Mouse (Mus musculus) heart, adult 2 months (tissue): Measurements from ENCODE around the gene Atn1. TPM values are rescaled to one million over a fixed set of nuclear protein-coding genes. Genes with fewer than 3 reads are reported as not detected.
"Not testable (repeated sequence)": the region's sequence is repeated elsewhere in the genome, so short reads cannot be mapped to it uniquely, and the experiment has no call there.

Experiments used
- DNase-seq, 2 experiments: peaks; one replicate each; pipeline ENCODE4 v3.0.0; 2021
- H3K27ac ChIP-seq: fragments of 200-600 bp; 2 replicates; pipeline ENCODE4 v1.8.1; 2022
- H3K27me3 ChIP-seq: fragments of 200-500 bp; 2 replicates; pipeline ENCODE4 v1.6.1; 2012; ENCODE audit warnings: mild to moderate bottlenecking, low read length, inconsistent platforms, mixed read lengths; ENCODE audit not compliant: control insufficient read depth, insufficient read depth
- H3K36me3 ChIP-seq: fragments of 200-500 bp; 2 replicates; pipeline ENCODE4 v1.6.1; 2012; ENCODE audit warnings: low read length, inconsistent platforms; ENCODE audit not compliant: control insufficient read depth, insufficient read depth
- H3K4me1 ChIP-seq: fragments of 200-500 bp; 2 replicates; pipeline ENCODE4 v1.6.1; 2011; ENCODE audit warnings: low read length; ENCODE audit not compliant: control insufficient read depth, insufficient read depth
- H3K4me3 ChIP-seq: fragments of 200-600 bp; 2 replicates; pipeline ENCODE4 v1.8.1; 2022
- H3K79me2 ChIP-seq: fragments of 200-500 bp; replicated peaks from 2 replicates; pipeline ENCODE4 v1.6.1; 2012; ENCODE audit warnings: mild to moderate bottlenecking, inconsistent platforms, low read length, moderate library complexity, mixed read lengths; ENCODE audit not compliant: control insufficient read depth, insufficient read depth
- H3K9ac ChIP-seq: fragments of 200-500 bp; 2 replicates; pipeline ENCODE4 v1.6.1; 2012; ENCODE audit warnings: low read depth, mild to moderate bottlenecking, control low read depth, inconsistent platforms, low read length, mixed read lengths
- CTCF ChIP-seq: fragments of 200-600 bp; IDR thresholded peaks from 2 replicates; pipeline ENCODE4 v1.8.1; 2022; ENCODE audit warnings: antibody characterized with exemption, mild to moderate bottlenecking, moderate library complexity
- EP300 ChIP-seq: fragments of 200-500 bp; IDR thresholded peaks from 2 replicates; pipeline ENCODE4 v1.6.1; 2011; ENCODE audit warnings: low read depth, low read length, control low read depth; ENCODE audit not compliant: insufficient read depth
- POLR2A ChIP-seq: fragments of 200-500 bp; IDR thresholded peaks from 2 replicates; pipeline ENCODE4 v1.6.1; 2011; ENCODE audit warnings: mild to moderate bottlenecking, low read depth, low read length, control low read depth; ENCODE audit not compliant: insufficient read depth
- WGBS: fragments of 180-500 bp; shearing (Covaris S2); methylation state at CpG from one replicate; pipeline ENCODE4 v1.1.7; 2018; 5-methylcytosine and 5-hydroxymethylcytosine counted together
- intact Hi-C: fragments of 180-260 bp; cut with DNase I; formaldehyde crosslinking; loops from one replicate; pipeline ENCODE4 v1.15.1; 2025
- long read RNA-seq: library from polyadenylated mRNA; stranded (forward); transcript quantifications from one replicate; pipeline ENCODE4 v2.0.0, GENCODE M21; 2021
- polyA plus RNA-seq: library from polyadenylated mRNA; depleted of rRNA; stranded (reverse); fragments of >200 nt; gene quantifications from 2 replicates; pipeline ENCODE4 v1.2.3, GENCODE M21; 2012; rRNA removed
- total RNA-seq, 2 experiments: library from RNA; stranded (reverse); gene quantifications; 2 replicates each; pipeline ENCODE4 v1.2.3; 2021

The Atn1 gene
- 10 to 100 TPM; 44.3 to 47.8 TPM for total RNA-seq
- 24.5 and 32.8 TPM in 2 replicates for polyA plus RNA-seq
- long read RNA-seq, partial matches to known transcripts, result 1 of 2 reads
- long read RNA-seq, other reads (novel, unspliced or antisense), result 1 of 2 reads

GRCm38 (mm10) chr6:124755831-124756595 is at the start of gene Atn1, which contains the start of gene Gm45234:
Gene Atn1, minus strand, starts transcription at chr6:124756524.
Gene Gm45234, minus strand, starts transcription at chr6:124756021.
- 2% methylated on average over 43 of the region's 100 CpGs for WGBS
- H3K4me1 ChIP-seq, result peaks cover 8% of the 10 kb centered on the region
- peak within 1 kb of the TSS; percentile 99 for H3K9ac ChIP-seq
- H3K36me3 ChIP-seq, result no peaks in the 10 kb centered on the region
- intact Hi-C loops, result loop anchor here (1.0 to 5.0 kb wide), 6 partner anchors 11 to 264 kb away; partner anchors contain the start of genes C1ra, C1rl, Emg1 and Grcc10
- 0 out of 2 replicates have a peak, but pooled peaks cover 1% of the 10 kb centered on the region for H3K79me2 ChIP-seq
- peak; percentile 82 to 86 for DNase-seq
- H3K4me3 ChIP-seq, result peak within 1 kb of the TSS; percentile 65
- peak within 1 kb of the TSS; percentile 85 for H3K27ac ChIP-seq
- no peaks in the 10 kb centered on the region for H3K27me3 ChIP-seq
- no peak for TF ChIP-seq CTCF
- no peak for TF ChIP-seq POLR2A

- Histone ChIP-seq H3K4me1 (peaks cover 12% of the 10 kb centered on the region), H3K79me2 (no peaks in the 10 kb centered on the region), H3K36me3 (no peaks in the 10 kb centered on the region), H3K4me3 (peak overlapping the region; percentile 50), H3K27me3 (no peaks in the 10 kb centered on the region), H3K9ac (peak overlapping the region; percentile 66), H3K27ac (peak overlapping the region; percentile 92)
- TF ChIP-seq POLR2A (peak; percentile 66), EP300 (0 out of 2 replicates have a peak, but pooled peaks have one; percentile 67), CTCF (peak; percentile 46)
- intact Hi-C loops, result loop anchor here (5.0 kb wide), 2 partner anchors 63 to 103 kb away; partner anchors contain the start of gene Grcc10
- 3% methylated on average over 34 of the region's 34 CpGs for WGBS
- DNase-seq, result peak; percentile 93 to 94
Observed at GRCm38 (mm10) chr6:124805341-124806321, 49.3 kb upstream of the Atn1 start.

- H3K9ac ChIP-seq, result no peak overlapping the region
- TF ChIP-seq CTCF (no peak), EP300 (no peak), POLR2A (no peak)
- no peaks in the 10 kb centered on the region for H3K27me3 ChIP-seq
- H3K4me1 ChIP-seq, result peaks cover 7% of the 10 kb centered on the region
- no peaks in the 10 kb centered on the region for H3K36me3 ChIP-seq
- 90% methylated on average over 3 of the region's 3 CpGs for WGBS
- intact Hi-C loops, result no loop called here
- H3K4me3 ChIP-seq, result no peak overlapping the region
- no peak overlapping the region for H3K27ac ChIP-seq
- no peak for DNase-seq
- no peaks in the 10 kb centered on the region for H3K79me2 ChIP-seq
Observed at GRCm38 (mm10) chr6:124804341-124804740, 48.0 kb upstream of the Atn1 start.

GRCm38 (mm10) chr6:124803691-124804090 is 47.4 kb upstream of the Atn1 start:
- intact Hi-C loops, H3K36me3 ChIP-seq, H3K27ac ChIP-seq, H3K79me2 ChIP-seq, H3K4me1 ChIP-seq, H3K27me3 ChIP-seq, DNase-seq, H3K9ac ChIP-seq, H3K4me3 ChIP-seq: not testable (repeated sequence)
- 96% methylated on average over 4 of the region's 4 CpGs for WGBS

- DNase-seq, result no peak
- Histone ChIP-seq H3K27me3 (no peaks in the 10 kb centered on the region), H3K79me2 (no peaks in the 10 kb centered on the region), H3K9ac (no peak overlapping the region), H3K4me3 (no peak overlapping the region), H3K4me1 (peaks cover 5% of the 10 kb centered on the region), H3K27ac (no peak overlapping the region), H3K36me3 (no peaks in the 10 kb centered on the region)
- 80% methylated on average over 3 of the region's 3 CpGs for WGBS
- no peak for TF ChIP-seq POLR2A
- TF ChIP-seq EP300, result no peak
- no peak for TF ChIP-seq CTCF
- intact Hi-C loops, result no loop called here
Observed at GRCm38 (mm10) chr6:124803061-124803460, 46.7 kb upstream of the Atn1 start.

GRCm38 (mm10) chr6:124802400-124802799 is 46.1 kb upstream of the Atn1 start:
- H3K27me3 ChIP-seq, H3K4me1 ChIP-seq, DNase-seq, H3K36me3 ChIP-seq, H3K9ac ChIP-seq, H3K27ac ChIP-seq, H3K4me3 ChIP-seq, intact Hi-C loops, H3K79me2 ChIP-seq: not testable (repeated sequence)
- 24% methylated on average over 6 of the region's 9 CpGs for WGBS
